Mouse (Mus musculus): ENCODE results near the gene Coro6.
A peak's percentile ranks its signal among the peaks of the same experiment; 100 is the strongest.

Gene Coro6

DNA sequence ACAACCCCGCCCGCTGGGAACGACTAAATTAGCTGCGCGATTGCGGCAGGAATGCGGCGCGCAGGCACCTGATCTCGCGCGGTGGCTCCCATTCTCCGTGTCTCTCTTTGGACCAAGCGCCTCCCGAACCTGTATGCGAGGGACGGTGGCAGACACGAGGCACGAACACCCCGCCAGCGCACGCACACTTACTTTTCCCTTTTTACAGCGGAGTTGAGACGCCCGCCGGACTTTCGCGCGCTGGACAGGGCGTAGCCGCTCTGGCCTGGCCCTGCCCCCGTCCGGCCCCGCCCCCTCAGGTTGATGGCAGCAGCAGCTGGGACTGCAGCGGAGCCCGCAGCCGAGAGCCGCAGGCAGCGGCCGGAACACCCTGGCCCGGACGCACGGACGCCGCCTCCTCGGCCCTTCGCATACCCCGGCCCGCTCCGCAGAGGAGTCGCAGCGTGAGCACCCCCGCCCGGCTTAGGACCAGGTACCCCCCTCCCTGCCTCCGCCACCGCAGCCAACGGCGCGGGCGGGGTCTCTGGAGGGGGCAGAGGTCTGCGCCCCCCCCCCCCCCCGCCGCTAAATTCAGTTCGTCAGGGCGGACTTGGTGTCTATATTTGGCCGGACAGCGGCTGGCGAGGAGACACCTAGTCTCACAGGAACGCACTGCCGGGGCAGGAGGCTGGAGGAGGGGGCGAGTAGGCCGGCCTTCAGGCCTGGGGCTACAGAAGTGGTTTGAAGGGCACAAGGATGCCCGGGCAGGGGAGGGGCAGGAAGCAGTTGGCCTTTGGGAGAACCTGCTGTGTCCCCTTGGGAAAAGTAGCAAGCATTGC, at the start of gene Coro6:
Gene Coro6 (plus strand): TSS at position 129 of the 818 bp plus-strand sequence.
- DNase-seq (ENCODE audit: low read depth) = peak; percentile 84

DNA sequence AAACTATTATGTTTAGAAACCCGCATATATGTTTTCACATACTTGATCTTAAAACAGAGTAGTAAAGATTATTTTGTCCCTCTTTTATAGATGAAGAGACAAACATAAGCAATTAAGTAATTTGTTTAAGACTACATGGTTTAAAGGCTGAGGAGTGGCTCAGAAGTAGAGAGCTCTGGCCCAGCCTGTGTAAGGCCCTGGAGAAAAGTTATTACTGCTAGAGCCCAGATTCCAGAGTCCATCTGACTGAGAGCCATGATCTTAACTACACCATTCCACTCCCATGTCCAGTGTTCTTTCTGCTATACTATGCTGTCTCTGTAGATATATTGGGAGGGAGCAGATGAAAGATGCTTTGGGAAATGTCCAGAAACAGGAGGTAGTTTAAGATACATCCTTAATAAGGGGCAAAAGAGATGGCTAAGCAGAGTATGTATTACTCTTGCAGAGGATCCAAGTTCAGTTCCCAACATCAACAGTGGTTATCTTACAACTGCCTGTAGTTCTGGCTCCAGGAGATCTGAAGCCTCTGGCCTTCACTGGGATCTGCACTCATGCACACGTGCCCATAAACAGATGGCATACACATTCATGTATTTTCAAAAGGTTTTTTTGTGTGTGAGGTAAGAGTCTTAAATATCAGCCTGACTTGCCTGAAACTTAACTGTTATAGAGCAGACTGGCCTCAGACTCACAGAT, 47.9 kb upstream of the Coro6 start:
- no peak for DNase-seq (ENCODE audit: low read depth)

DNA sequence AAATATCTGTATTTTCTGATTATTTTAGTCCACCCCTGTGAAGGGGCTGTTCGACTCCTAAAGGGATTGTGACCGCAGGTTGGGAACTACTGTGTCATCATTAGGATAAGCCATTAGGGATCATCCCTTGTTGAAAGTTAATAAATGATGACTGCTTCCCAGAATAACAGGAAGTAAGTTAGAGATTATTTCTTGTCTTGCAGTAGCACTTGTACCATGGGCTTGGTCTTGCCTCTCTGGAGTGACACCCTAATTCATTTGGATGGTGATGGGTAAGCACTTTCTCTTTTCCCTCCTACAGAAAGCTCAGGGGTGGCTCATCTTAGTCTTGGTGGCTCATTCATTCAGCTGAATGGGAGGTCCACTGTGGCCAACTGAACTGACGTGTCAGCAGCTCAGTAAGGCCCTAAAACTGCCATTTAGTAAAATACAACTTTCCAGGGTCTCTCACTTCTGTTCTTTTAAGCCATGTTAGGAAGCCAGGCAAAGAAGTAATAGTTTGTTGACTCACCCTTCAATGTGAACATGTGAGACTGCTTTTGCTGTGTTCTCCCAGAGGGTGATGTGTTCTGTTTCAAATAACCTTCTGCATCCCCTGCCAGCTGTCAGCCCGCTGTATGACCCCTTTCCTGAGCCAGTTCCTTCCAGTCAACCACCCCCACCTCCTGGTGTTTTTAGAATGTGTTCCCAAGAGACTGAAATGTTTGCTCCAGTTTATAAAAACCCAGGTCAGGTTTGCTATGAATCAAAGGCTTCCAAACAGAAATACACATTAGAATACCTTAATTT, 45.8 kb upstream of the Coro6 start:
- DNase-seq (ENCODE audit: low read depth) = no peak

DNA sequence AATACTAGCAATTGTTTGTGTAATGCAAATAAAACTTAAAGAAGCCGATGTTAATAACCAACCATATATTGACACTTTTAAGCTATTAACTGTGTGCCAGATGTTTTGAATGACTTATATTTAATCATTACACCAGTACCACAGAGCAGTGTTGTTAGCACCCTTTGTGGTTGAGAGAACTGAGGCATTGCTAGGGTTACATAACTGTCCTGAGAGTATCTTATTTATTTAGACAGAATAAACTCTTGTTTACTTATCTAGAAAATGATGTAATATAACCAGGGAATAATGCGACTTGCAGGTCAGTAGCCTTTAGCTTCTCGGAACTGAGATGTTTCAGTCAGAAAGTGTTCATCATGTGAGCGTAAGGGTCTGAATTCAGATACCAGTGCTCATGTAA, 44.2 kb upstream of the Coro6 start:
- DNase-seq (ENCODE audit: low read depth) = no peak

DNA sequence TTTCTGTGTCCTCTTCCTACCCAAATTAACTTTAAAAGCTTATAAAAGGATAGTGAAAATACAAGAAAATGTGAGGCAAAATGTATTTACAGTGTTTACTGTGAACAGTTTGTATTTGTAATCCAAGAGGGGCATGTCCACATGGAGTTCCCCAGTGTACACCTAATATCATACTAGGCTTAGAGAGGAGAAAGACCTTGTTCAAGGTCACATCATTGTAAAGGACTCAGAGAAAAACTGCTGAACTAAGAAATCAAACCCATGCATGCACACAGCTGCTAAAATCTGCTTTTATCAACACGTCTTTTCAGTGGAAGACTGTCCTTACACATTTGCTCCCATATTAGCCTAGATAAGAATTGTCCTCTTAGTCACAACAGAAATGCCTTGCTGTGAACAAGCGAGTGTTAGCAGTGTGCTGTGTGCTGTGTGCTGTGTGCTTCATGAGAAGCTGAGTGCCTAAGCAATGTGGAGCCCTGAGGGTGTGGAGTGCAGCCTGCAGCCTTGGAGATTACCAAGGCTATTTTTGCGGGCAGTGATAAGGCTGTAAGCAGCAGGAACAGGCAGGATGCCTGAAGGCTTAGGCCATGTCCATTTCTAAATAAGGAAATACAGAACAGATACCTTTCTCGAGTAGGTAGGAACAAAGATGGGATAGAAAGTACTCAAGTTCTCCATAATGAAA, 38.9 kb upstream of the Coro6 start:
- no peak for DNase-seq (ENCODE audit: low read depth)

DNA sequence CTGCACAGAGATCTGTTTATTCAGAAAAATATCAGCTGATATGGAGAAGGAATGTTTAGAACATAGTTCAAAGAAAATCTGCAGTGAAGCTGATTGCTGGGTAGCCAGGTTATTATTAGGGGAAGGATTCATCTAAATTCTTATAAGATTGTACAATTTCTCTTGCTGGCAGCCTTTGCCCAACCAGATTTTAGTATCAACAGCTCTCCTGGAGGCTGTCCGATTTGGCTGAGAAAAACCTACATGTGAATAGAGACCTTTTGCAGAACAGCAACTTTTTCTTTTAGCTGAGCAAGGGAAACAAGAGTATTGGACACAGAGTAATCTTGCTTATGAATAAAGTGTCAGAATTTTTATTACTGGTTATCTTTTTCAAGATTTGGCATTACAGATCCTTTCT, 33.8 kb upstream of the Coro6 start:
- DNase-seq (ENCODE audit: low read depth) = no peak

DNA sequence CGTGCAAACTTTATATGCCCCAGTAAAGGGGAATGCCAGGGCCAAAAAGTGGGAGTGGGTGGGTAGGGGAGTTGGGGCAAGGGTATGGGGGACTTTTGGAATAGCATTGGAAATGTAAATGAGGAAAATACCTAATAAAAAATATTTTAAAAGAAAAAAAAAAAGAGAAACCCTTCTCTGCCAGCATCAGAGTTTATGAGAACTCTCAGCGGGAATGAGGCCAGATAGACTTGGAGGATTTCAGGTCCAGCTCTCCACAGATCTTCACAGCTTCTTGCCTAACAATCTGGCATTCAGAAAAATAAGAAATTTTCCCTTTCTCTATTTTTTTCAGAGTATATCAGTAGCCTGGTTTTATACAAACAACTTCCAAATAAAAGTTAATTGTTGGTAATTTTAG, 25.2 kb upstream of the Coro6 start:
- DNase-seq (ENCODE audit: low read depth) = no peak

DNA sequence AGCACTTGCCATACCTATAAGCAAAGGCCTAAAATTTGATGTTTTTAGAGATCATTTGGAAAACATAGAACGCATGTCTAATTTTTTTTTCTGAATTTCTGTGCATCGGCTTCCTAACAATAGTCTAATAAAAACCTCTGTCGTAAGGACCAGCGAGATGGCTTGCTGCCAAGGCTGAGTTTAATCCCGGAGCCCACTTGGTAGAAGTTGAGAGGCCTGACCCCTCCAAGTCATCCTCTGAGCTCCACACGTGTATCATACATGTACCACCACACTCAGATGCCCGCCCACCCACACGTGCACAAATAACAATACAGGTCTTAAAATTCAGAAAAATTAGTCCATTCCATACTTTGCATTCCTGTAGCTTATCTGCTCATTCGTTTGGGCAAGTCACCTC, 22.1 kb upstream of the Coro6 start:
- no peak for DNase-seq (ENCODE audit: low read depth)

DNA sequence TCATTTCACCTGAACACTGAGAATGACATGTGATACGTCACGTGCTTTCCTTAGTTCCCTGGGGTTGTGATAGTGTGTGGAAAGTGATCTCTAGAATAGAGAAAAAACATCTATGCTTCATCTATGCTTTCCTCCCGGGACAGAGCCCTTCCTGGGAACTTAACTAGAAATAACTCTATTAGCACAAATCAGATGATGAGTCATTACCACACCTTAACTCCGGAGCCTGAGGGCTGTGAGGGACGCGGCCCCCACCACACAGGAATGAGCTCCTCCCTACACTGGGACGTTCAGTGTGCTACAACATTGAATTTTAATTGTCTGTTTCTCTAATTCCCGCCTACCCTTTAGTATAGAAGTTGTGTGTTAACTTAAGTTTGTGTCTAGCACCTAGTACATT, 21.2 kb upstream of the Coro6 start:
- DNase-seq (ENCODE audit: low read depth) = peak; percentile 29

DNA sequence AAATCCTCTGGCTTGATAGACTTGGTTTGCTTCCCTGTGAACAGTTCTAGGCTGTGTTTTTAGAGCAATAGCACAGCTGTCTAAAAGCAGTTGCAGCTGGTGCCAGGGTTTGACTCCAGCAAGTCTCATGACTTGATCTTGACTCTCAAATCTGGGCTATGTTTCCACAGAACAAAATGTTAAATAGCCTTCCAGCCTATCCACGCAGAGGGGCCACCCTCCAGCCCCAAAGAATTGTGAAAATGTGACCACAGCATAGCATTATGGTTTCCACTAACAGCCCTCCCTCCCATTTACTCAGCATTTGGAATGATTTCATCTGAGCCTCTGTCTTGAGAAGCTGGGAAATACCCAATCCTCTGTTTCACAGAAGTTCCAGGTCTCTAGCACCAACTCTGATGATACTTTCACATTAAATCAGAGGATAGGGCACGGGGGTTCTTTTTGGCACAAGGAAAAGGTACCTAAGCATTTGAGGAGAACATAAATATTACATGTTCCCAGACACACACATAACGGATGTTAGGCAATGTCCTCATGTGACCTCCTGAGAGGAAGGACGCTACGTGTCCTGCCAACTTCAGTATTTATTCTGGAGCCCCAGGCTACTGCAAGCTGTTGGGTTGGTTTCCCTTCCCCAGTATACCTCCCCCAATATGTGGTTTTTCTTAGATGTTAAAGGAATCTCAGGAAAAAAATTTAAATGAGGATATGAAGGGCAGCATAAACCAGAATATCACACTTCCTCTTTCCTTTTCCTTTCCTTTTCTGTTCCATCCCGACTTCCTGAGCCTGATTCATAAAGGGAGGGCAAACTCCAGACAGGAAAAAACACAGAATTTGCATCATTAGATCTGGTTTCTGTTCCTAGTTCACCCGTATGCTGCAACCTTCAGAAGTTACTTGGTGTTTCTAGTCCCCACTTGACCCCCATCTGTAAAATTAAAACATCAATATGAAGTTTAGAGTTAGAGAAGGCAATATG, 19.7 kb upstream of the Coro6 start:
- DNase-seq (ENCODE audit: low read depth) = peak; percentile 85

DNA sequence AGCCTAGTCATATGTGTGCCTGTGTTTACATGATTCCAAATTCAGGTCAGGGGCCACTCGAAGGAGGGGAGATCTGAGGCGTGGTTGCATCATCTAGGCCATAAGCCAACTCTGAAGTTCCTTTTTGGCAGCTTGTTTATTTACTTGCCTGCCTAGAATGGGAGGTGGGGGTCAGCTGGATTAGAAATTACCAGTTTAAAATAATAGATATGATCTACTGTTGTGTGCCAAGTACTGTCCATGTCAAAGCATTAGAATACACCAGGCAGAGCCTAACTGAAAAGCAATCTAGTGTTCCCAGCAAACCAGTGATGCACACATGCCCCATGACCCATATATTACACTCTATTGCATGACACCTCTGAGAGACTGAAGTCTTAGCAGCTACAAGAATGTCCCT, 17.3 kb upstream of the Coro6 start:
- DNase-seq (ENCODE audit: low read depth) = peak; percentile 57

DNA sequence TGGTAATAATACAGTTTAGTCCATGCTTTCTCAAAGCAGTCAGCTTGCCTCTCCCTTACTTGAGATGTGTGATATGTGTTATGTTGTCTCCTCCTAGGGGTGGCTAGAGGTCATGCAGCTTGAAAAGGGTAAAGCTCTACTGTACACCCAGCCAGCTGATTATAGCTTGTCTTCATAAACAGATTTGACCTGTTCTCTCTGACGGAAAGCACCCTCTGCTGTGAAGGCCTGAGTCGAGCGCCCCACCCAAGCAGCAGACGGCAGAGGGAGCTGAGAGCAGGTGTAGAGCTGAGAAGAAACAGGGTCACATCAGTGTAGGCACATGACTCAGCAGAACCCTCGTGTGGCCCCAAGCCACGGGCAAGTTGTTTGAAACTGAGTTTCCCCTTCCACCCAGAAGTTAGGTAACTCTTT, 15.6 kb upstream of the Coro6 start:
- DNase-seq (ENCODE audit: low read depth) = peak; percentile 92

DNA sequence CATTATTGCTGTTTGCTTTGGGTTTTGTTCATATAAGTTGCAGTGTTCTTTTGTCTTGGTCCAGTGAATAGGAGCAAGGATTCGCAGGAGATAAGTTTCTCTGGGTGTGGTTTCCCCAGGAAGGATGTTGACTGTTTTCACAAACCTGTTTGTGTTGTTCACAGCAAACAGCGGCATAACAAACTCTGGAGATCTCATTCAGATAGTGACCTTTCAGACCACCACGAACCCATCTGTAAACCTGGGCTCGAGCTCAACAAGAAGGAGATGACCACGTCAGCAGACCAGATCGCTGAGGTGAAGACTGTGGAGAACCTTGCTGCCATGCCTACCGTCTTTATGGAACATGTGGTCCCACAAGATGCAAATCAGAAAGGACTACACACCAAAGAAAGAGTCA, 13.0 kb upstream of the Coro6 start:
- no peak for DNase-seq (ENCODE audit: low read depth)

DNA sequence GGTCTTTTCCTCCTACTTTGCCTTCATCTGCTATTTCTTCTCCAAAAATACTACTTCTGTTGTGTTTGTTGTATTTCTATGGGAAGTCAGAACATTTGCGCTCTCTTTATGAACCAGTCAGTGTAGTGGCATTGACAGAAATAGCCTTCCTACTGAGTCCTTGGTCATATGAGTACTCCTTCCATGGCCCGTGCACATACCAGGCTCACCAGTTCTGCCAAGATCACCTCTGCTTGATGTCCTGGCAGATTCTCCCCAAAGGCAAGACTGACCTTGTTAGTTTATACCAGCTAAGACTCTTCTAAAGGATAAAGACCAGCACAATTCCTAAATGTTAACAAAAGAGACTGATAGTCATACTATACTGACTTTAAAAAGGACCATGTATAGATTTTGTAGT, 10.5 kb upstream of the Coro6 start:
- DNase-seq (ENCODE audit: low read depth) = no peak

DNA sequence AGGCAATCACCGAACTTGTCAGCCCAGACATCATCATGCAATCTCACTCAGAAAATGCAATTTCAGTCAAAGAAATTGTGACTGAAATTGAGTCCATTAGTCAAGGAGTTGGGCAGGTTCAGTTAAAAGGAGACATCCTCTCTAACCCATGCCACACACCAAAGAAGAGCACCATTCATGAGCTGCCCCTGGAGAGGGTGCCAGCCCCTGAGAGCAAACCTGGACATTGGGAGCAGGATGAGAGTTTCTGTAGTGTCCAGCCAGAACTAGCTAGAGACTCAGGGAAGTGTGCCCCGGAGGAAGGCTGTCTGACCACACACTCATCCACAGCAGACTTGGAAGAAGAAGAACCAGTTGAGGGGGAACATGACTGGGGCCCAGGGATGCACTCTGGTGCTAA, 8.8 kb upstream of the Coro6 start:
- no peak for DNase-seq (ENCODE audit: low read depth)

DNA sequence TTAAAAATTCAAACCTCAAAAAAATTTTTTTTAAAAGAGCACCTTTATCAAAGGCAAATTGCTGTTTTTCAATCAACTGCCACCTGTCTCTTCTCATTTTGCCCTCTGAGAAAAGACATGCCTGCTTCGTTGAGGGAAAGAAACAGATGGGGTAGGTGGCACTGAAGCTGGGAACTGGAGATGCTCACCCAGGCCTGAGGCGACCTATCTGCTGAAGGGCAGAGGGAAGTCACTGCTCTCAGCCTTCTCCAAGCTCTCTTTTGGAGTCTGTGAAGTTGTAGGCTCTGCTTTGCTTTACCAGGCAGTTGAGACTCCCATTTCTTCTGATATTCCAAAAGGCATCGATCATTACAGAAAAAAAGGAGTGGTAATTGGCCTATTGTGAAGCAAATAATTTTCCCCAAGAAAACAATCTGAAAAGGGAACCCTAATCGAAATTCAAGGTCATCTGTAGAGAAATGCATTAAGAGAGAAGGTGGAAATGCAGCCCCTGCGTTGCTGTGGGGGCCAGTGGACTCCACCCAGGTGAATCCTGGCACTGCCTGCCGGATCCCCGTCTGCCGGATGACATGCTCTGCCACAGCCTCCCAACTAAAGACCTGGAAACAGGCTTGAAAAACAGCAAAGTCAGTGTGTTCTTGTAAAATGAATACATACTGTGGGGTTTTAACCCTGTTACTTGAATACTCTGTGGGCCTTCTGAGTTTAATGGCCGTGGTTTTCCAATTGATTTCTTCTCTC, 6.3 kb upstream of the Coro6 start:
- no peak for DNase-seq (ENCODE audit: low read depth)

DNA sequence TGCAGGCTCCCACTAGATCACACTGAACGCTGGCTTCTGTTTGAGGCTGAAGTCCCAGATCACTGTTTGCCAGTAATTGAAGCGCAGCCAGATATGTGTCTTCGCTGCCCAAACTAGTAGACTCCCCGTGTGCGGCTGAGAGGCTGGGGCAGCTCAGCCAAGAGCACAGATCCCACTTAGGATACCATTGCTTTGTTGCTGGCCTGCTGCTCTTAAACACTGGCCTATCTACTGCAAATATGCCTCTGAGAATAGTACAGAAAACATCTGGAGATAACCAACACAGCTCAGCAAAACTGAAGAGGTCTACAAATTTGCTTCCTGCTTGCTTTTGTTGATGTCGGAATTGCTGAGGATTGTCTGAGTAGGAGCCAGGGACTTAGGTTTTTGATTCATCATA, 5.3 kb upstream of the Coro6 start:
- DNase-seq (ENCODE audit: low read depth) = no peak

DNA sequence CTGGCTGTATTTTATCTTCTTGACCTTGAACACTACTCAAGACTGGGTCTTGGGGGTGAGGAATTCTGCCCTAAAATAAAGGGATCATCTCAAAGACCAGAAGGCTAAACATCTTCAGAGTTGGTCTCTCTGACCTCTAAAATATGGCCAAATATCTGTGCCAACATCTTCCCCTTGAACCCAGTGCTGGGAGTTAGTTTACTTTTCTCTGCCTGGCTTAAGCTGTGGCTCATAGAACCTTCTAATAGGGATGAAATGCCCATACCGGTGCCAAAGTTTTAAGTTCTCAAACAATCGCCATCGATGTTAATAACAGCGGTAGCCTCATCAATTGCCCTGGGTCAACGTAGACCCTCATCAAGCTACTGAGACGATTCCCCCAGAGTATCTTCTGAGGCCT, 355 bp upstream of the Coro6 start:
- no peak for DNase-seq (ENCODE audit: low read depth)

DNA sequence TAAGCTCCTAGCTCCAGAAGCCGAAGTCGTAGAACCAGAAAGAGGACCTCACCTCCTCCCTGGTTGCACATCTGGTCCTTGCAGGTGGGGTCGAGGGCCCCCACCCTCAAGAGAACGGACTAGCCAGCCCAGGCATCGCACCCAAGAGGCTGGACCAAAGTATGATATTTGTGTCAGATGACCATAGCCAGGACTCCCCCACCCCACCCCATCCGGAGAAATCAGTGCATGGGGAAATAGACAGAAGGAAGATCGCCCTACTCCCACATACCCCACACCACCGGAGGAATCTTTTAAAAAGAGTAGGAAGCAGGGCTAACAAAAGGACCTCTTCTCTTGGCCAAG, 862 bp downstream of the Coro6 start:
- no peak for DNase-seq (ENCODE audit: low read depth)

DNA sequence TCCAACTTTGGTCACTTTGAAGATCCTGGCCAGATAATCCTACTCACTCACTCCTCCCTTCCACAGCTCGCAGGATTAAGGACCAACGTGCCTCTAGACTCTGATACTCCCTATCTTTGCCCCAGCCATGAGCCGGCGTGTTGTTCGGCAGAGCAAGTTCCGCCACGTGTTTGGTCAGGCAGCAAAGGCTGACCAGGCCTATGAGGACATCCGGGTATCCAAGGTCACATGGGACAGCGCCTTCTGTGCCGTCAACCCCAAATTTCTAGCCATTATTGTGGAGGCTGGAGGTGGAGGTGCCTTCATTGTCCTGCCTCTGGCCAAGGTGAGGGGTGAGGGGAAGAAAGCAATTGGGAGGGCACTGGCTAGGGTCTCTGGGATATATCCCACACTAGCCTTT, 1.6 kb downstream of the Coro6 start:
- no peak for DNase-seq (ENCODE audit: low read depth)

DNA sequence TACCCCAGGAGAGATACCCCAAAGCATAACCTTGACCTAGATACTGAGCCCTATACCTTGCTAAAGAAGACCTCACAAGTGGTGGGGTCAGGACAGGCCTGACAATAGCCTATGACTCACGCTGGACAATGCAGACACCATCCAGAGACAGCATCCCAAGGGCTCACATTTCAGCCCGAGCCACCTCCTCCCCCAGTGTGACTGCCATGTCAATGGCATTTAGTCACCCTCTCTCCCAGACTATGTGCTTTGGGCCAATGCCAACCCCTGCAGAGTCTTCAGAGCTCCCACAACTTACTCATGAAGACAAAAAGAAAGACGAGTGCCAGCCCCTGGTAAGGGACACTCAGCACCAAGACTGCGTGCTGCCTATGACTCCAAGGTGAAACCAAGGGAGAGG, 2.5 kb downstream of the Coro6 start:
- peak; percentile 72 for DNase-seq (ENCODE audit: low read depth)
